Mouse (Mus musculus) embryo, embryonic 11 days (tissue): ENCODE measurements around the gene Slc38a8.
A peak's percentile ranks its signal among the peaks of the same experiment; 100 is the strongest.

ENCODE experiments used
- DNase-seq: peaks from one replicate; pipeline ENCODE4 v3.0.0-alpha.2; 2015

Slc38a8 gene

DNA sequence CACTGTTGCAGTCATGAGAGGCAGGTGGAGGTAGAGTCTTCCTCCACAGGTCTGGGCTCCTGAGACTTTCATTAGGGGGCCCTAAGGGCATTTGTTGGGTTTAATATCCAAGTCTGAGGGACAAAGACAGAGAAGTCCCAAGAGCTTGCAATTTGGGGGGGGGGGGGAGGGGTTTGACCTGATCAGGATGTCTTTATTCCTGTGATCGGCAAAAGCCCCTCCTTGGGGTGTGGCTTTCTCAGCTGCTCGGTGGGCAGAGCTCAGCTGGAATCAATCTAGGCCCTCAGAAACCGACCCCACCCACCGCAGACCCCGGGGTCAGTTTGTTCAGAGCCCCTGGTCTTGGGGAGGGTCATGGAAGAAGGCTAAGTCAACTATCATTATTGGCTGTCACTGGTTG is at the start of gene Slc38a8:
Slc38a8 (minus strand) TSS at position 101 of the 400 bp plus-strand sequence.
- DNase-seq = no peak

GRCm38 (mm10) chr8:119548560-119549113 is 47.1 kb upstream of the Slc38a8 start:
- DNase-seq = no peak

DNA sequence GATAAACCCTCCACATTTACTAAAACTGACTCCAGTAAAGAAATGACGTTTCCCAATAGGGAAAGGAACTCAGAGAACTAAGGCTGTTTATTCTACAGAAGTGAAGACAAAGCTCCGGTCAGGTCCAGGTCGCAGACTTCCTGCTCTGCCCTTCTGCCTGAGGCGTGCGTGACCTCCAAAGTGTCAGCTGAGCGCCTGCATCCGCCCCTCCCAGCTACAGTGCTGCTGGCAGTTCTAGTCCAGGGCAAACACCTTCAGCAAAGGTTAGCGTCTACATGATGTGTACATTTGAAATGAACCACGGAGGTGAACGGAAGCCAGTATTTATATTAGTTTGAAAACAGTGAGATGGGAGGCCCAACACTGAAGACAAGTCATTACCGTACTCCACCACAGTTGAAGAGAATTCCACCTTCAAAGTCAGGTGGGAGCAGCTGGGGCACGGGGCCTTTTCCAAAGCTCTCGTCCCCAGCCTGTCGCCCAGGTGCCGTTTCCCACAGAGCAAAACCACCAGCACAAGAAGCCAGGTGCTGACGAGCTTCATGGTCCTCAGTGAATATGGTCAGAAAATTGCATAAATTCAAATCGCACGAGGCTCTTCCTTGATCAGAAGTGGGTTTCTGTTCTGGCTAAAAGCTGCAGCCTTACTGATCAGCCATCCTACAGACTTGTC is 45.7 kb upstream of the Slc38a8 start:
- no peak for DNase-seq

DNA sequence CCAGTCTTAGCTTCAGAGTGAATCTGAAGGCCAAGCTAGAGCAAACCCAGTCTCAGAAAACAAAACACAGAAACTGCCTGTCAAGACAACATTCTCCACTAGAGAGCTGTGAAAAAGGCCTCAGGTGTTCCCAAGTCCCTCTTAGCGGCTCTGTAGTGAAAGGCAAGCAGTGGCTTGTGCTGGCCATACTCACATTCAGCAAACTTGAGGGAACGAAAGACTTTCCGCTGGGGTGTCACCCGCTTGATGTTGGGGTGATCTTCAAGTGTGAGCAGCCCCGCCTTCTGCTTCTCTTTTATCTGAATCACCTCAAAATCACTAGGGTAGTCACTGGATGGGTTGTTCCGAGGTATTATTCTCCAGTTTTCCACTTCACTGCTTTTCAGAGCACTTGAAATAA is 44.3 kb upstream of the Slc38a8 start:
- no peak for DNase-seq

DNA sequence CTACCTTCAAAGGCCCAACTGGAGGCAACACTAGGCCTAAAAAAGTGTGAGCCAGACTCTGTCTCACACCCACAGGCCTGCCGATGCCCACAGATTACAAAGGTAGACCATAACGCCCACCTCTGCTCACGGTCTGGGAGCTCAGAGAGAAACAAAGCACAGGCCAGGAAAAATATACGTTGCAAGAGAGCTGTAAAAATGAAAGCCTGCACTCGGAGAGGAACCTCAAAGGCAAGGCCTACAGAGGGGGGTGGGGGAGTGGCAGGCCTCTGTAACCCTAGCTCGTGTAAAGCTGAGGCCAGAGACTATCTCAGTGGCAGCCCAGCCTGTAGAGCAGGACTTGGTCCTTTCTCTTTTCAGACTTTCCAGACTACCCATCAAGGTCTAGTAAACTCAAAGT is 43.7 kb upstream of the Slc38a8 start:
- DNase-seq = no peak

DNA sequence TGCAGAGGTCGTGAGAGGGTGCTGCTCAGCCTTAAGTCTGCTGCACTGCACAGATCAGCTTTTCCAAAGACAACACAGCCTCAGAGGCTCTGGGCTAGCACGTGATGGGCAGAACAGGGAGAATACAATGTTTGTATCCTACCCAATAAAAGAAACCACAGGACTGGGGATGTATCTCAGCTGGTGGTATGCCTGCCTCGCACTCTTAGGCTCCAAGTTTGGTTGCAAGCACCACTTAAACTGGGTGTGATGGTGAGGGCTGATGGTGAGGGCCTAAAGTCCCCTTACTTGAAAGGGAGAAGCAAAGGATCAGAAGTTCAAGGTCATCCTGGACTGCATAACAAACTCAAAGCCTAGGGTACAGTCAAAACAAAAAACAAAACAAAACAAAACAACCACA is 43.1 kb upstream of the Slc38a8 start:
- DNase-seq = no peak

GRCm38 (mm10) chr8:119531973-119532372 is 30.5 kb upstream of the Slc38a8 start:
- DNase-seq = no peak

- DNase-seq = no peak
These were observed 29.9 kb upstream of the Slc38a8 start for GRCm38 (mm10) chr8:119531397-119531796.

DNA sequence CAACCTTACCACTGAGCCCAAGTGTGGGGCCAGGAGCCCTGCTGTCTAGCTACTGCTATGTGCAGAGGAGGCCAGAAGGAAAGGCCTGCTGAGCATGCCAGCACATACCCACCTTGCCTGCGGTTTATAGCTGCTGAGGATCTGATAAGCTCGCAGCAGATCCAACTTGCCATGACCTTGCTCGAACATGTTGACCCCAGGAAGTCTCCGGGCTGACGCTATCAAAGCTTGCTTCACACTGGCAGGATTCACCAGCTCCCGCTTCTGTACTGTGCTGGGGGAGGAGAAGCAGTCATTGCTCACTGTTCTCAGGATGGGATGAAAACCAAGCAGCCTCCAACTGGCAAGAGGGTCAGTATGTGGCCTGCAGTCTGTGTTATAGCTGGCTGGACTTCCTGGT is 29.4 kb upstream of the Slc38a8 start:
- DNase-seq = no peak

DNA sequence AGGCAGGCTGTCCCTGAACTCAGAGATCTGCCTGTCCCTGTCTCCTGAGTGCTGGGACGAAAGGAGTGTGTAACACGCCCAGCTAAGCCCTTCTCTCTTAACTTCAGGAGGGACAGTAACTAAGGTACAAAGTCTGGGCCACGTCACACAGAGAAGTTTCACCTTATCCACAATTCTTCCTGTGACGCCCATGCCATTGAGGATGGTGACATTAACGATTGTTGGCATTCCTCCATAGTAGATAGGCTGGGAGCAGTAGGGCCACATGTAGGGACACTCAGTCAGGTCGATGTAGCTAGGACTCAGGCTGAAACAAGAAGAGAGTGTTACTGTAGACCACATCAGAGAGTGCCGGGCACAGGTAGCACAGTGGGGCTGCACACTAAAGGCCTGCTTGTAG is 27.3 kb upstream of the Slc38a8 start:
- DNase-seq = no peak

DNA sequence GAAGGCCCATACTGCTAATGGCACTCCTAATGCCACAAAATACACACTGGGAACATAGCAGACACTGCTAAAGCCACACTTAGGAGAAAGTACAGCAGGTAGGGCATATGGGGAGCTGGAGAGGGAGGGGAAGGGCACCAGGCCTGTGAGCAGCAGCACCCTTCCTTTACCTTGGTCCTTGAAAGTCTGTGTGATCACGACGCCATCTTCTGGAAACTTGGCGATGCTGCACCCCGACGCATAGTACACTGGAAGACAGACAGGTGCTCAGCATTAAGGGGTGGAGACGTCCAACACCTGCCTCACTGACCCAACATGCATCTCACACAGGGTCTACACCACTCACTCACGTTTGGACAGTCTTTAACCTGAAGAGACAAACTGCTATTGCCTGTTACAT is 18.6 kb upstream of the Slc38a8 start:
- DNase-seq = peak; percentile 23

DNA sequence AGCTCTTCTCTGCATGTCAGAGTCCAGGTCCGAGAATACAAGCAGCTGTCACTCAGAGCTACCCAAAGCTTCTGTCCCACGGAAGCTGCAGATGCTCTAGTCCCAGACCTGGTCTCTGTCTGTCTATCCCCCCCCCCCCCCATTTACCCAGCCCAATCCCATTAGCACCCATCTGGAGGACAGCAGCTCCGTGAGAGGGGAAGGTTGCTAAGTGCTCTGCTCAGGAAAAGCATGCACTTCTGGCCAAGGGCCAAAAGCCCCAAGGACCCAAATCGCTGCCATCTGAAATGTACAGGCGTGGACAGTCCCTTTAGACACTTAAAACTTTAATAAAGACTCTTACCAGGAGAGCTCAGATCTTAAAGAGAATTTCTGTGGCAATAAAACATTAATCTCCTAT is 15.2 kb upstream of the Slc38a8 start:
- no peak for DNase-seq

DNA sequence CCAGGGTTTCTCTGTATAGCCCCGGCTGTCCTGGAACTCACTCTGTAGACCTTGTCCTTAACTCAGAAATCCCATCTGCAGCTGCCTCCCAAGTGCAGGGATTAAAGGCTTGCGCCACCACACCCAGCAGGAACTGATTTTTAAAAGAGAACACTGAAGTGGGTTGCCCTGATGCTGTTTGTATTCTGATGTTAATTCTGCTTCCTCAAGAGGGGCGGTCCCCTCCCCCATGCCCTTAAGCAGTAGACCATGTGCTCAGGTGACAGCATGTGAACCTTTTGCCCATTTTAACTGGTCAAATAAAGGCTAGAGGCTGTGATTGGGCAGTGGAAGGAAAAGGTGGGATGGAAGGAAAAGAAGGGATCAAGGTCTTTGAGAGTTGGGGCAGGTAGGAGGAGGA is 14.3 kb upstream of the Slc38a8 start:
- DNase-seq = no peak

GRCm38 (mm10) chr8:119514940-119515339 is 13.4 kb upstream of the Slc38a8 start:
- no peak for DNase-seq

GRCm38 (mm10) chr8:119513405-119513804 is 11.9 kb upstream of the Slc38a8 start:
- no peak for DNase-seq

GRCm38 (mm10) chr8:119511722-119512121 is 10.2 kb upstream of the Slc38a8 start:
- DNase-seq = no peak

DNA sequence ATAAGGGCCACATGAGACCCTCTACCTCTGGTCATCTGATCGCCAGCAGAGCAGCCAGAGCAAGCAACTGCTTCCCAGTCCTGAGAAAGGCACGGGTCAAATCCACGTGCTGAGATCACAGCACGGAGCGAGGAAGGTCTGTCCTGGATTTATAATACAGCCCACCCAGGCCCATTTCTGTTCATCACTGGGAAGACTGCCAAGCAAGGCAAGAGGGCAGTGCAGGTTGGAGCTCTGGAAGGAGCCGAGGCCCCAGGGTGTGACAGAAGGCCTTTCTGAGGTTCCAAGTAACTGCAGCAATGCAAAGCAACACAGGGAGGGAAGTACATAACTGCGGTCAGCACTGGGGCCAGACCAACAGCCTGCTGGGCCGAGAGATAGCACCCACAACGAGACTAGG is 9.0 kb upstream of the Slc38a8 start:
- DNase-seq = no peak

DNA sequence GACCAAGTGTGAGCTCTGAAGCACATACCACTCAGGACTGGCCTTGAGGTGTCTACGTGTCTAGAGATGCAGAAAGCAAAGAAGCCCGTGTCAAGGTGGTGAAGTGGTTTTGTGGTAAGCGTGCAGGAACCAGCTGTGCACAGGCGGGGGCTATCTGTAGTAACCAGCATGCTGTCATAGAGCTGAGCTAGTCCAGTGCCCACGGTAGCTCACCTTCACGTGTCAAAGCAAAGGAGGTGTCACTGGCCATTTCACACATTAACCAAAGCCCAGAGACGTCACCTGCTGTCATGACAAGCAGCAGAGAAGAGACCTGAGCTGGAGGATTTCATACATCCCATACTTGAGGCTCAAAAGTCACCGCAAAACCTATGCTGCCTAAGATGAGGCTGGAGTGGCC is 4.6 kb upstream of the Slc38a8 start:
- no peak for DNase-seq

DNA sequence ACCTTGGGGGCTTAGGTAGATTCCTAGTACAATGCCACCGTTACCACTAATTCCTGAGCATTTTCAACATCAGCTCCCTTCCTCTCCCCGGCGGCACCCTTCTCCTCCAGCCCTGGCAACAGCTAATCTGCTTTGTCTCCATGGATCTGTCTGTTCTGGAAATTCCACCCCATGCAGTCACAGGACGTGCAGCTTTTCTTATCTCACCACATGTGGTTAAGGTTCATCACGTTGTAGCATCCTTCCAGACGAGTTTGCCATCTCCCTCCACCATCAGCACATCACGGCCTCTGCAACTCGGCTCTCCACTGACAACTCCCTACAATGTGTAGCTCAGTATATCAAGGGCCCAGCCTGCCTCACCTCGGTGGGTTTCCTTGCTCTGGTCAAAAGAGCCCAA is 4.0 kb upstream of the Slc38a8 start:
- DNase-seq = no peak

DNA sequence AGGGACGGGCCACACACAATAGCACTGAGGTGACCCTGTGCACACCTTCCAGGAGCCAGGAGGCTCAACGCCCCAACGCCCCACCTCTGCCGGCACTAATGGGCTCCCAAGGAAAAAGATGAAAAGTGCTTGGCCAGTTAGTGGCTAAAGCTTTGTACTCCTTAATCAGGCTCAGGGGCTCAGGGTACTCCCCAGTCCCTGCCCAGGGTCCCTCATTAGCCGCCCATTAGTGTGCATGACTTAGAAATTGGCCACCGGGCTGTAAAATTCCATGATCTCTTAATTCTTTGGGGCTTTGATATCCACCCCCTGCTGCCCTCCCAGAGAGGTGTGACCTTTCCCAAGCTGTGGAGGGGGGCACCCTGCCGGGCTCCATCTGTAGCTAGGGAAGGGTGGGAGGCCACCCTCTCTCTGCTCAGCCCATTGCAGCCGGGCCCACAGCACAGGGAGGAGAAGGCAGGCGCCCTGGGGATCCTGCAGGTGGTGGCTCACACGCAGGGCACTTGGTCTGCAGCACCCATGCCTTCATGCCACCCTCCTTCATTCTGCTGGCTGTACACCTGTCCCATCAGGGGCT is 1.8 kb upstream of the Slc38a8 start:
- DNase-seq = no peak

DNA sequence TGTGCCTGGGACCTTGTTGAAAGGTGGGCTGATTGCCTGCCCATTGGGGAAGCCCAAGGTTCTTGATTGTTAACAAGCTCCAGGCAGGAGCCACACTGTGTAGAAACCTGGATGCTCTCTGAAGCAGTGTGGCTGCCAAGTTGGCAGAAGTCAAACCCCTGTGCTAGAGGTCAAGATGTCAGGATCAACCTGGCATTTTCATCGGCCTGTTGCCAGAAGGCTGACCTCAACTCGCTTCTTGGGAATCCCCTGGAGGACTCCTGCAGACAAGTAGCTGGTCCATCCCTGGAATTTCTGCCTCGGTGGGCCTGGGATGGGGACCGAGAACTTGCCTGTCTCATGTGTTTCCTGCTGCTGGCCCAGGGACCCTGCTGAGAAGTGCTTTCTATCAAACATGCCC is 613 bp upstream of the Slc38a8 start:
- no peak for DNase-seq

GRCm38 (mm10) chr8:119499836-119500235 is 1.7 kb downstream of the Slc38a8 start:
- DNase-seq = no peak

DNA sequence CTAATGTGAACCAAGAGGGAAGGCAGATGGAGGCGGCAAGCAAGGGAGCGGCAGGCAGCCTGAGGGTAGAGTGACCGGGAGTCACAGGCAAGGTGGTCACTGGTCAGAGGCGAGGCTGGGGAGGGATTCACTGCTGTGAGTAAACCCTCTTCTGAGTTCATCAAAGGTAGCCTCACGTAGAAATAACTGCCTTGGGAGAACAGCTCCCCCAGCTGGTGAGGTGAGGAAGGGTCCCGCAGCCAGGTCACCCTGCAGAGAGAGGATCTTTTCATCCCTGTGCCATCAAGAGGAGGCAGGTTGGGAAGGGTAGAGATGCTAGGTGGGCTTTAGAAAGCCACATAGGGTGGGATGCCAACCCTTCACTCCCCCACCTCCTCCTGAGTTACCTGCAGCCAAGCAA is 4.7 kb downstream of the Slc38a8 start:
- DNase-seq = peak; percentile 39

DNA sequence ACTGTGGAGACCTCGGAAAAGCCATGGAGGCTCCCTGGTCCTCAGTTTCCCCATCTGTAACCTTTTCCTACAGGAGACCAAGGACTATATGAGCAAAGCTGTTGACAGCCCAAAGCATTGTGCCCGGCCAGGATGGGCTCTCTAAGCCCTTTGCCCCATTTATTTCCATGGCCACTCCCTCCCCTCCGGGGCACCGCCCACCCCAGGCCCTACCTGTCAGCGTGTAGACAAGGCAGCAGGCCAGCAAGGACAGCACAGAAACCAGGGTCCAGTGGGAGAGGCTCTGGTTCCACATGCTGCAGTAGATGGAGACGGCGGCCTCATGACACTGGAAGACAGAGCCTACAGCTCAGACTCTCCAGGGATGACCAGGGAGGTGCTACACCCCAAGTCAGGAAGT is 14.4 kb downstream of the Slc38a8 start:
- no peak for DNase-seq
